Mouse (Mus musculus) inflammation-experienced regulatory T-cells, adult 16 weeks (primary cell): Measurements from ENCODE around the gene Fam81b. TPM values are rescaled to one million over a fixed set of nuclear protein-coding genes. Genes with fewer than 3 reads are reported as not detected.

ENCODE experiments used
- polyA plus RNA-seq: library from polyadenylated mRNA; unstranded; fragments of 100-300 nt; shearing (Covaris generic); gene quantifications from one replicate; pipeline ENCODE4 v1.2.1, GENCODE M21; 2017

Gene Fam81b
- not detected for polyA plus RNA-seq

DNA sequence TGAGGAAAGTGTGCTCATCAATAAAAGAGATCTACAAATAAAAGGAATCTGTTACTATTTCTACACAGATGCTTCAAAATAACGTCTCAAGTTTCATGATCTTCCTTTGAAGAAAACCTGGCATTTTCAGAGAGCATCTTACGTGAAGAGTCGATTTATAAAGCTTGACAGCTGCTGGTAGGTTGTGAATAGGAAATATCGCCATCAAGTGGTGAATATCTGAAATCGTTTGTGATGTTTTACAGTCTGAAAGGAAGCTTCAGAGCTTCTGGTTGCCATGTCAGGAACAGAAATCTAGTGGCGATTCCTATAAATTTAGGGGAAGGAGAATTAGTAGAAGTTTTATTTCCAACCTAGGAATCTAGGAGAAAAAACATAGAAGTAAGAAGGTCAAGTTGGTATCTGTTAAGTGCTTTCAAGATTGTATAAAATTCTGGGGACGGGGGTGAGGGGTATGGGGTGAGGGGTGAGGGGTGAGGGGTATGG is at the start of gene Fam81b:
Gene Fam81b (minus strand): TSS at position 436 of the 486 bp plus-strand sequence.

Other genes starting within 250 kb of the Fam81b start
- not detected for gene Gpr150, start 248.1 kb downstream of the Fam81b start, polyA plus RNA-seq
- gene Arsk, start 206.4 kb downstream of the Fam81b start, polyA plus RNA-seq, result 9.3 TPM
- 25.9 TPM for gene Ttc37, start 206.3 kb downstream of the Fam81b start, polyA plus RNA-seq
- gene Mctp1, start 79.5 kb upstream of the Fam81b start, polyA plus RNA-seq, result 22.6 TPM